Mouse (Mus musculus) cerebellum, postnatal 4 days (tissue): ENCODE data around the gene Csrnp3.

Experiments used
- DNase-seq, 2 experiments: peaks; one replicate each; pipeline ENCODE4 v3.0.0; 2022; ENCODE audit warnings: low spot score in 2 of 2, mixed read lengths in 1 of 2

Csrnp3 gene

DNA sequence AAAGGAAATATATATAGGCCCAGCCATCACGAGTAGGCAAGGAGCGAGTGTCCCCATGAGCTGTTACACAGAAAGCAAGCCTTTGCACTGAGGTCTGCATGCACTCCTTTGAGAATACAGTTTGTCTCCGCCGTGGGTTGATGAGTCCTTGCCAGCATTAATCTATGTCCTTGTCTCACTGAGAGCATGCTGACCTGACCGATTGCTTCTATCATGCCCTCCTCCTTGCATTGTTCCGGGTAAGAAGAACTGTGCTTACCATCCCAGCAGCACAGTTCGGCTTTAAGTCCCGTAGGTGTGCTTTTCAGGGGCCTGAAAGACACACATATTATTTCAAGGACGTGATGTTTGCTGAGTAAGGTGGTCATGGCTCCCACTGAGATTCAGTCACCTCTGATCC, 173.1 kb downstream of the Csrnp3 start:
- no peak for DNase-seq

DNA sequence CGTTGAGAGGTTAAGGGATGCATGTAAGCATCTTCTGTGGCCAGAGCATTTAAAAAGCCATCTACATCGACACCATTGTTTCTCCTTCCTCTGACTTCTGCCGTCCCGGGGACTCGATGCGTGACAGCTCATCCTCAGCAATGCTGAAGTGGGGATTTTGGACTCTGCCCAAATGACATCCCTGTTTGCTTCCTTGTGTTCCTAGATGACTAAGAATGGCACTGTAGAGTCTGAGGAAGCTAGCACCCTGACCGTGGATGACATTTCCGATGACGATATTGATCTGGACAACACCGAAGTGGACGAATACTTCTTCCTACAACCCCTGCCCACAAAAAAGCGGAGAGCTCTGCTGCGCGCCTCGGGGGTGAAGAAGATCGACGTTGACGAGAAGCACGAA, 173.7 kb downstream of the Csrnp3 start:
- no peak for DNase-seq

DNA sequence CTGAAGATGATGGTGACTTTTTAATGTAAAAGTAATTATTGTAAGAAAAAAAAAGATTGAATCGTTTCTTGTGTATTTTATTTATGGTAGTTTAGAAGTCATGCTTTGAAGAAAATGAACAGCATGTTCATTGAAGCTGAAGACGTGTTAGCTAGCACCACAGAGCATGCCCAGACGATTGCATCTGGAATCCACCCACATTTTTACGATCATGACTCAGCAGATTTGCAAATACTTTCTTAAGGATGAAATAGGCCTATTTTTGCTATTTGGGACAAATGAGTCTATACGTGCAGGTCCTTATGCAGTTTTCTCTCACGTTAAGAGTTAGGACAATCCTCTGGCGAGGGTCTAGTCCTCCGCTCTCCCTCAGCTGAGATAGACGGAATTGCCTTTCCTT, 177.9 kb downstream of the Csrnp3 start:
- no peak for DNase-seq

DNA sequence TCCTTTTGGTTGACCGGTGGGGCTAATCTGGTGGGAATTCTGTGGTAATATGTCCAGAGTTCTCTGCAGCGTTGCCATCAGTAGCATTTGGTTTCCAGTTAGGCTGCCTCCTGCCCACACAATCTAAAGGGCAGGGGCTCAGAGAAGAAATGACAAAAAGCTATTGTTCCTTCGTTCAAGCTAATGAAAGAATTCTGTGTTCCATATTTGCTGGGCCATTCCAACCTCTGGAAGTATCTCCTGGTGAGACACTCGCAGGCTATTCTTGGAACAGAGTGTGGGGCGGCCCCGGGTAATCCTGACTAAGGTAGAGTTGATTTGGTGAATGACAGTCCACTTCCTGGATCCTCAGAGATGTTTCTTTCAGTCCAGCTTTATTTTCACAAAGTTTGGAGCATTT, 179.3 kb downstream of the Csrnp3 start:
- DNase-seq = no peak

DNA sequence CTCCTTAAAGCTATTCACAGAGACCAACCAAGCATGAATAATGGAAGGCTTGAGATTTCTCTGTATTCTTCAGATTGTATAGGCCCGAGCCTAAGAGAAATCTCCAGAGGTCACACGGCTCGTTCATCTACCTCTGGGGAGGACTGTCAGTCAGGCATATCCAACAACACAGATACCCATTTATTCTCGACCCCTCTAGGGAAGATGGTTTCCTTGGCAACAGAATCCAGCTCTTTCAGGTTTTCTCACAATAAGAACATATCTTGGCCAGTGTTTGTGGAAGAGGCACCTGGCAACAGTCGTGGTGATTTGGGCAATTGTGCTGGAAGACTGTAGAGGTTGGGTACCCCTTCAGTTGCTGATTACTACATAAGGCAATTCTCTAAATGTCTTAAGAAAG, 183.2 kb downstream of the Csrnp3 start:
- no peak for DNase-seq

DNA sequence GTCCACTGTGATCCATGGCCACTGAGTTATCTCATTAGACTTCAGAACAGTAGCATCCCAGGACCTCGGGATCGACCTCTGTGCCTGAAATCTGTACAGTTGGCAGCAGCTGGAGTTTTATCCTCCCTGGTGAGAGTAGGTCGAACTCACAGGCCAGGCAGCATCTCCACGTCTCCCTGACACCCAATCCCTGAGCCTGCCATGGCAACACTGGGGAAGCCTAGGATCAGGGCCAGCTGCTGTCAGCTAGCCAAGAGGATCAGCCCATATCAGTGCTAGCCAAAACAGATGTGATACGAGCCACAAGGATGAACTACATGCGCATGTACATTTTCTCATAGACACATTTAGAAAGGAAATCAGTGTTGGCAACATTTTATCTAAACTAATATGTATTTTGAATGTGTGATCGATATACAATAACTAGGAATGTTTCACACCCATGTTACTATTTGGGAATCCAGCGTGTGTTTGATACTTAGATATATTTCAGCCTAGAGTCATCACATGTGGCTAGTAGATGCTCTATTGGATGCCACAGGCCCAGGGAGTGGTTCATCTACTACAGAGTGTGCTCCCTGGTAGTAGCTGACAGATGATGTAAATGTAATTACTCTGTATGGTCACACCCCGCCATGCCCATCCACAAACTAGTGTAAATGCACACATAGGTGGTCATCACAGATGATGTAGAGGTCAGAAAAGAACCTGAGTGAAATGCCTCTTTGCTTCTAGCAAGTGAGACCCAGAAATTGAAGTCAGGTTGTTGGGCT, 189.5 kb downstream of the Csrnp3 start:
- peak; percentile 43 to 73 for DNase-seq

DNA sequence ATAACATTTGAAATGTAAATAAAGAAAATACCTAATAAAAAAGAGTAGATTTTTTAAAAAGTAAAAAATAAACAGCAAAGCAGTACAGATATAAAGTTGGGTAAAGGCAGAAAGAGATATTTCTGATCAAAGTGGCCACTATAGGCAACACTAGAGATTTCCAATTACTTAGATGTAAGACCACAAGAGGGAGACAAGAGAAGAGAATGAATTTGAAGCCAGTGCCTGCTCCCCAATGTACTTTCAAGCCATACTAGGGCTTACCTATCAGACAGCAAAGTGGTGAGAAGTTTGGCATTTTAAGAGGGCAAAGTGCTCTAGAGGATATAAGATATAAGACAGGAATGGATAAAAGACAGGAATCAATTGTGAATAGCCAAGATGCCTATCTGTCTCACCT, 195.0 kb downstream of the Csrnp3 start:
- no peak for DNase-seq

DNA sequence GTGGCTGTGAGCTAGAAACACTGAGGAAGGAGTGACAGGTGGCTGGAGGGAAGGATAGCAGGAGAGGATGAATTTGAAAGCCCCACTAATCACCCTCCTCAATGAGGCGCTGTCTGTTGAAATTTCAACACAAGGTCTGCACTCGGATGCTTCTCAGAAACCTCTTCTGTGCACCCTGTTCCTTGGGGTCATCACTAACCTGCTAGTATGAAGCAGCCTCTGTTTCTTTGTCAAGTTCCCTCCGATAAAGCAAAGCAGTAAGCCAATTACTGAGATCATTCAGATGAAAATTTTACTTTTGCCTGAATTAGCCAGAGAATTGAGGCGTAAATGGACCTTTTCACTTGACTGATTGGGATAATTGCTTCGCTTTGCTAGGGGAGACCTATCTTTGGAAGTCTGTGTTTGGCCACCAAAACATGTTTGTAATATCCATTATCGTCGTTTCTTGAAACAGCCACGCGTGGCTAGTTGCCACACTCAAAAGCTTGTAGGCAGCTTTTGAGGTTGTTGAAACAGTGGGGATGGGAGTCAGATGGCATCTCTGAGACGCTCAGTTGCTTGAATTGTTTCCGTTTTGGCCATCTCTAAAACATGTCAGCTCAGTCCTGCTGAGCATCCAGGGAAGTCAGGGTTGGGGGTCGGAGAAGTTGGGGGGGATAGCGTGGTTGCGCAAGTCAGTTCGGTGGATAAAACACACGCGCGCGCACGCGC, 195.8 kb downstream of the Csrnp3 start:
- DNase-seq = peak in 1 of 2 experiments; percentile 40

DNA sequence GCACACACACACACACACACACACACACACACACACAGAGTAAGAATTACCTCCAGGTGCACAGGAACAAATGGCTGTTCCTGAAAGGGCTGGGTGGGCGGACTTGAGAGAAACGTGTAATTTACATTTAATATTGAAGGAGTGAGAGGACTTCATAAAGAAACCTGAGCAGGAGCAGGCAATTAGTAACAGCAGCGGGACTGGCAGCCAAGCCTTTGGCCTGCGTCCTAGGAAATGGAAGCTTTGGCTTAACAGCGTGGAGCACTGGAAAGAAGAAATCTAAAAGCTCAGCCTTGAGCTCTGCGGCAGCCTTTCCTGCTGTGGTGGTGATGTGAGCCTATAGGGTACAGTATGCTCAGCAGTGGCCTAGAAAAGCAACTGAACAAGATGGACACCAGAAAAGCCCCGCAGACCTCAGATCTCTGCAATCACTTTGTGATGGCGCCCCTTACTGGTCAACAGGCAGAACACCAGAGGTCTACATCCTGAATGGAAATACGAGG, 196.4 kb downstream of the Csrnp3 start:
- peak; percentile 27 to 71 for DNase-seq

DNA sequence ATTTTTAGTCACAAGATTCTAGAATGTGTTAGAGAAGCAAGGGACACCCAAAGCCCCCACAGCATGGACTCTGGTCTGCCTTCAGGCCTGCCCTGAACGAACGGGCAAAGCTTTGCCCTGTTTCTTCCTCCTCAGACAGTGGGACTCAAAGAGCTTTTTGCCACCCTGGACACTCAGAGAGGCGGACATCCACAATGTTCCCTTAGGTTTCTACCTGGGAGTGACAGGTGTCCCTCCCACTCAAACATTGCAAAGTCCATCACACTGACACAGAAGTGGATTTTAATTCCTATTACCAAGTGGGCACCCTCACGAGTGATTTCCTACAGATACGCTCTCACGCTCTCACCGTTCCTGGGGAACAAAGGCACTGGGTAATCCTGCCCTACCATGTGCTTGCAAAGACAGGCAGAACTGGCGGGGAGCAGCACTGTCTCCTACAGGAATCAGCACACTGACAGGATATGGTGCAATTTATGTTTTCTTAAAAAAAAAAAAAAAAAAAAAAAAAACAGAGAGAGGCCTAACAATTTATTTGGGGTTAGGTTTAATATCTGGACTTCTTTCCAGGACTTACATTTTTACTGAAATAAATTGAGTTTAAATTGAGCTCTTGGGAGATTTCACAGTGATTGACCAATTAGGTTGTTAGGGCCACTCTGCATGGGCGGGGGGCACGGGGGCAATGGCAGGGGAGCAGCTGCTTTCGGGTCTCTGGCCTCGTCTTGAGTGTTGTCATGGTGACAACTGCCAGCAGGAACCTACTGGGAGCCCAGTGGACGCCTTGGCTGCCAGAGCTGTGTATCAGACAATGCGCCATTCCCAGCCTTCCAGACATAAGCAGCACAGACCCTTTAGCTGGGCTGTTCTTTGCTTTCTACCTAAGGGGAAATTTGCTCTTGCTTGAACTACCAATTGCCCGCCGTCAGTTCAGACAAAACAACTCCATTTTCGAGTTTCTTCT, 198.2 kb downstream of the Csrnp3 start:
- DNase-seq = peak; percentile 25 to 72

DNA sequence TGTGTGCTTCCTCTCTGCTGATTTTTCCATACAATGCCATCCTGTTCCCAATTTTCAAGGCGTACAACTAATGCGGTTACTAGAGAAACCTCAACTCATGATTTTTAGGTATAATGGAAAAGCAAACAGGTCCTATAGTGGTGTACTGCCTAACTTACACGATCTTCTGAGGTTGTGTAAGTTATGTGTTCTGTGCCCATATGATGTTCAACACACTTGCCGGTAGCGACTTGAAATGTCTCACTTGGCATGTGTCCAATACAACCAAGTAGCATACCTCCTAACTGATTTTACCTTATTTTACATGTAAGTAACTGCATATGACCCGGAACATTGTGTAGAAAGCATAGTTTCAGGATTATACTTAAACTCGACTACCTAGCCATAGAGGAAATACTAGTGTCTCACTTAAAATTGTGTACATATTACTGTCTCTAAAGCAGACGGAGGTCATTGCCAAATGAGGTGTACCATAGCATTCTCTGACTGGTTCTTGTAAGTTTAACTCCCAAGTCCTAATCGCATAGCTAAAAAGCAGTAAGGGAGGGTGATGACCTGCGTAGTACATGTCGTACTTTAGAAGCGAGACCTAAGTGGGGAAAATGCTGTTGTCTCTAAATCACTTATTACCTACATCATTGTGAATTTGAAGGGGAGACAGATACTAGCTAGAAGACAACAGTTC, 199.0 kb downstream of the Csrnp3 start:
- no peak for DNase-seq

DNA sequence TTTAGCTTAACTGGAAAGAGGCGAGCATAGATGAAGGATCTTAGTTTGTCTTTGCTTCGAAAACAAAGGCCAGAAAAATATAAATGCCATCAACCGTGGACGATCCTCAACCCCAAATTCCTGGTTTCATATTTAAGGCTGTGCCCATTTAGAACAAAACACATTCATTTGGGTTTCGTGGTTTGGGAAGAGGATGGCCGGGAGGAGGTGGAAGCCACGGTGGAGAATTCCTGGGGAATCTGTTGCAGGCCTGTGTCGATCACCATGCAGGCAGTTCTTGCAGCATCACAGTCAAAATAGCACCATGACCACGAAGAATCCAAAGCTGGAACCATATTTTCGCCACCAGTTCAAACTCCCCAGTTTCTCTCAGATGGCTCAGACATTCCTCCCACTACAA, 217.7 kb downstream of the Csrnp3 start:
- DNase-seq = no peak

DNA sequence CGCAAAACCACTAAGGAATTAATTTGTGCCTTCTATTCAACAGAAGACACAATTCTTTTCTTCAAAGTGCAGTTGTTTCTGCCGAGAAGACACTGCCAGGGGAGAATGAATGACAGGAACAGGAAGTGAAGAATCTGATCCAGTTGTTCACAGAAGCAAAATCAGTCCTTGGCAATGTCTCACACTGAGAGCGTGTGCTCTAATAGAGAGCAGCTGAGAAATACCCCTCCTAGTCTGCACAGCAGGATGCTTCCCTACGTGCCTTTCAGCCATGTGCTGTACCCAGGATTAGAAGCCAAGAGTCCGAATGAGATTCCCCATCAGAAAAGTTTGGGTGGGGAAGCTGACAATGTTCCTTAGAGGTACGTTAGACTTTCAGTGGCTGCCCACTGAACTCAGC, 223.9 kb downstream of the Csrnp3 start:
- DNase-seq = no peak

DNA sequence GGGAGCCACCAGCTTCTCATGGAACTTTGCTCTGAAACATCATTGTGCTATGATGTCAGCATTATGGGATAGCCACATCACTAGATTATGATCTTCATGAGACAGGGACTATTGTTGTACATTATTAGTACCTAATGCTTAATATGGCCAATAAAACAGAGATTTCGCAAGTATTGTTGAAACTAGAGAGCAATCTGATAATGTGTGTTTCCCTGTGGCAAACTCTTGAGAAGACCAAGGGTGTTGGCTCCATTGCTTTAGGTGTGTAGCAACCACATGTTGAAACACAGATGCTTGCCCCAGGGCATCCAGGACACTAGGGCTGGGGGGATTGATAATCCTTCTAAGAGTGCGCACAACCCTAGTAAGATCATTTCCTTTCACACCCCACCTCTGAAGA, 235.2 kb downstream of the Csrnp3 start:
- no peak for DNase-seq
